Mouse (Mus musculus): ENCODE results near the gene Gm20479. TPM values are rescaled to one million over a fixed set of nuclear protein-coding genes. Genes with fewer than 3 reads are reported as not detected.
A peak's percentile ranks its signal among the peaks of the same experiment; 100 is the strongest.

The Gm20479 gene
- polyA plus RNA-seq, 1 experiment = not detected

- Histone ChIP-seq H3K79me2 (ENCODE audit: control insufficient read depth, insufficient read depth) (peaks cover 9% of the 10 kb centered on the region), H3K4me3 (ENCODE audit: insufficient read depth, poor library complexity, severe bottlenecking) (no peak overlapping the region), H3K79me3 (ENCODE audit: low read depth) (peaks cover 2% of the 10 kb centered on the region), H3ac (ENCODE audit: control insufficient read depth, insufficient read length, low read depth) (no peak overlapping the region), H3K36me3 (ENCODE audit: control insufficient read depth, insufficient read depth) (no peaks in the 10 kb centered on the region), H3K27me3 (ENCODE audit: control insufficient read depth, insufficient read depth, insufficient read length) (no peaks in the 10 kb centered on the region)
- no peak for TF ChIP-seq USF1 (IDR thresholded peaks at IDR 0.05; ENCODE audit: low read depth)
- TF ChIP-seq MAX (IDR thresholded peaks at IDR 0.05) = no peak
- TF ChIP-seq CEBPB (IDR thresholded peaks at IDR 0.05; ENCODE audit: low read depth) = no peak
- TF ChIP-seq FOSL1 (IDR thresholded peaks at IDR 0.05; ENCODE audit: insufficient read depth, low read length, poor library complexity, severe bottlenecking) = no peak
- TF ChIP-seq CTCF (IDR thresholded peaks at IDR 0.05; ENCODE audit: control insufficient read depth, insufficient read depth, insufficient read length) = no peak
- TF ChIP-seq MYOG (IDR thresholded peaks at IDR 0.05; ENCODE audit: control insufficient read depth, extremely low read depth, insufficient read length) = no peak
- TF ChIP-seq MYOD1 (IDR thresholded peaks at IDR 0.05; ENCODE audit: control insufficient read depth, insufficient read length, low read depth) = no peak
These were observed 1.9 kb upstream of the Gm20479 start for GRCm38 (mm10) chr7:27359162-27359561.

- Histone ChIP-seq H3ac (ENCODE audit: control insufficient read depth, insufficient read length, low read depth) (no peak overlapping the region), H3K79me2 (ENCODE audit: control insufficient read depth, insufficient read depth) (peaks cover 9% of the 10 kb centered on the region), H3K79me3 (ENCODE audit: low read depth) (peaks cover 2% of the 10 kb centered on the region), H3K36me3 (ENCODE audit: control insufficient read depth, insufficient read depth) (no peaks in the 10 kb centered on the region), H3K27me3 (ENCODE audit: control insufficient read depth, insufficient read depth, insufficient read length) (no peaks in the 10 kb centered on the region), H3K4me3 (ENCODE audit: insufficient read depth, poor library complexity, severe bottlenecking) (no peak overlapping the region)
- TF ChIP-seq CTCF (IDR thresholded peaks at IDR 0.05; ENCODE audit: control insufficient read depth, insufficient read depth, insufficient read length) (no peak), MYOD1 (IDR thresholded peaks at IDR 0.05; ENCODE audit: control insufficient read depth, insufficient read length, low read depth) (no peak), FOSL1 (IDR thresholded peaks at IDR 0.05; ENCODE audit: insufficient read depth, low read length, poor library complexity, severe bottlenecking) (no peak), CEBPB (IDR thresholded peaks at IDR 0.05; ENCODE audit: low read depth) (no peak), MYOG (IDR thresholded peaks at IDR 0.05; ENCODE audit: control insufficient read depth, extremely low read depth, insufficient read length) (no peak), USF1 (IDR thresholded peaks at IDR 0.05; ENCODE audit: low read depth) (no peak), MAX (IDR thresholded peaks at IDR 0.05) (no peak)
These were observed 368 bp upstream of the Gm20479 start for GRCm38 (mm10) chr7:27357595-27357978.

GRCm38 (mm10) chr7:27356248-27356647 lies 971 bp downstream of the Gm20479 start:
- Histone ChIP-seq H3K79me3 (ENCODE audit: low read depth) (peaks cover 2% of the 10 kb centered on the region), H3K4me3 (ENCODE audit: insufficient read depth, poor library complexity, severe bottlenecking) (no peak overlapping the region), H3ac (ENCODE audit: control insufficient read depth, insufficient read length, low read depth) (no peak overlapping the region), H3K36me3 (ENCODE audit: control insufficient read depth, insufficient read depth) (no peaks in the 10 kb centered on the region), H3K27me3 (ENCODE audit: control insufficient read depth, insufficient read depth, insufficient read length) (no peaks in the 10 kb centered on the region), H3K79me2 (ENCODE audit: control insufficient read depth, insufficient read depth) (peaks cover 9% of the 10 kb centered on the region)
- TF ChIP-seq MYOG (IDR thresholded peaks at IDR 0.05; ENCODE audit: control insufficient read depth, extremely low read depth, insufficient read length) (no peak), USF1 (IDR thresholded peaks at IDR 0.05; ENCODE audit: low read depth) (no peak), CEBPB (IDR thresholded peaks at IDR 0.05; ENCODE audit: low read depth) (no peak), MYOD1 (IDR thresholded peaks at IDR 0.05; ENCODE audit: control insufficient read depth, insufficient read length, low read depth) (no peak)

- Histone ChIP-seq H3K27me3 (ENCODE audit: control insufficient read depth, insufficient read depth, insufficient read length) (no peaks in the 10 kb centered on the region), H3K36me3 (ENCODE audit: control insufficient read depth, insufficient read depth) (no peaks in the 10 kb centered on the region), H3K4me3 (ENCODE audit: insufficient read depth, poor library complexity, severe bottlenecking) (peak within 1 kb of the TSS; percentile 46), H3K79me3 (ENCODE audit: low read depth) (peaks cover 2% of the 10 kb centered on the region), H3K79me2 (ENCODE audit: control insufficient read depth, insufficient read depth) (peaks cover 9% of the 10 kb centered on the region), H3ac (ENCODE audit: control insufficient read depth, insufficient read length, low read depth) (peak within 1 kb of the TSS; percentile 53)
- TF ChIP-seq MAX (IDR thresholded peaks at IDR 0.05) (no peak), USF1 (IDR thresholded peaks at IDR 0.05; ENCODE audit: low read depth) (no peak), CTCF (IDR thresholded peaks at IDR 0.05; ENCODE audit: control insufficient read depth, insufficient read depth, insufficient read length) (no peak), MYOD1 (IDR thresholded peaks at IDR 0.05; ENCODE audit: control insufficient read depth, insufficient read length, low read depth) (no peak), FOSL1 (IDR thresholded peaks at IDR 0.05; ENCODE audit: insufficient read depth, low read length, poor library complexity, severe bottlenecking) (no peak), CEBPB (IDR thresholded peaks at IDR 0.05; ENCODE audit: low read depth) (no peak), MYOG (IDR thresholded peaks at IDR 0.05; ENCODE audit: control insufficient read depth, extremely low read depth, insufficient read length) (no peak)
These were observed 1.4 kb downstream of the Gm20479 start, which contains the start of gene Shkbp1 for GRCm38 (mm10) chr7:27355745-27356240. Gene Shkbp1, minus strand, starts transcription at chr7:27356019.

- peaks cover 9% of the 10 kb centered on the region for H3K79me2 ChIP-seq (ENCODE audit: control insufficient read depth, insufficient read depth)
- peaks cover 2% of the 10 kb centered on the region for H3K79me3 ChIP-seq (ENCODE audit: low read depth)
- peak overlapping the region; percentile 46 for H3K4me3 ChIP-seq (ENCODE audit: insufficient read depth, poor library complexity, severe bottlenecking)
- TF ChIP-seq FOSL1 (IDR thresholded peaks at IDR 0.05; ENCODE audit: insufficient read depth, low read length, poor library complexity, severe bottlenecking) (no peak), CTCF (IDR thresholded peaks at IDR 0.05; ENCODE audit: control insufficient read depth, insufficient read depth, insufficient read length) (no peak), USF1 (IDR thresholded peaks at IDR 0.05; ENCODE audit: low read depth) (no peak), MYOD1 (IDR thresholded peaks at IDR 0.05; ENCODE audit: control insufficient read depth, insufficient read length, low read depth) (no peak), CEBPB (IDR thresholded peaks at IDR 0.05; ENCODE audit: low read depth) (no peak), MAX (IDR thresholded peaks at IDR 0.05) (no peak), MYOG (IDR thresholded peaks at IDR 0.05; ENCODE audit: control insufficient read depth, extremely low read depth, insufficient read length) (no peak)
- no peaks in the 10 kb centered on the region for H3K27me3 ChIP-seq (ENCODE audit: control insufficient read depth, insufficient read depth, insufficient read length)
- peak overlapping the region; percentile 53 for H3ac ChIP-seq (ENCODE audit: control insufficient read depth, insufficient read length, low read depth)
- no peaks in the 10 kb centered on the region for H3K36me3 ChIP-seq (ENCODE audit: control insufficient read depth, insufficient read depth)
These were observed 2.0 kb downstream of the Gm20479 start for GRCm38 (mm10) chr7:27355261-27355660.

- H3K79me2 ChIP-seq (ENCODE audit: control insufficient read depth, insufficient read depth) = peaks cover 9% of the 10 kb centered on the region
- H3K36me3 ChIP-seq (ENCODE audit: control insufficient read depth, insufficient read depth) = no peaks in the 10 kb centered on the region
- TF ChIP-seq USF1 (IDR thresholded peaks at IDR 0.05; ENCODE audit: low read depth) = no peak
- no peaks in the 10 kb centered on the region for H3K27me3 ChIP-seq (ENCODE audit: control insufficient read depth, insufficient read depth, insufficient read length)
- peaks cover 2% of the 10 kb centered on the region for H3K79me3 ChIP-seq (ENCODE audit: low read depth)
- no peak overlapping the region for H3ac ChIP-seq (ENCODE audit: control insufficient read depth, insufficient read length, low read depth)
- no peak overlapping the region for H3K4me3 ChIP-seq (ENCODE audit: insufficient read depth, poor library complexity, severe bottlenecking)
These were observed 2.4 kb downstream of the Gm20479 start for GRCm38 (mm10) chr7:27354783-27355182.

All from C2C12 (cell line).